Mouse (Mus musculus) brain, embryonic 14.5 days (tissue): ENCODE measurements at regions not wholly inside any gene's neighbourhood (a gene's known extent, or its start where the extent isn't known, plus 50 kb on each side); places are given as distances from the start of the nearest gene placed in this dataset.
"Not testable (repeated sequence)": the region's sequence is repeated elsewhere in the genome, so short reads cannot be mapped to it uniquely, and the experiment has no call there.

ENCODE experiments used
- CTCF ChIP-seq: fragments of 200-500 bp; IDR thresholded peaks from 2 replicates; pipeline ENCODE4 v1.5.1; 2012; ENCODE audit warnings: inconsistent platforms, mild to moderate bottlenecking, moderate library complexity, borderline replicate concordance; ENCODE audit not compliant: insufficient read depth, insufficient read length; ENCODE audit errors: extremely low read depth
- POLR2A ChIP-seq: fragments of 200-500 bp; IDR thresholded peaks from 2 replicates; pipeline ENCODE4 v1.6.1; 2012; ENCODE audit warnings: mild to moderate bottlenecking, inconsistent platforms, borderline replicate concordance; ENCODE audit not compliant: poor library complexity, insufficient read depth, insufficient read length, severe bottlenecking; ENCODE audit errors: extremely low read depth

GRCm38 (mm10) chr12:21543962-21544361, 126.5 kb upstream of the Ywhaq start:
- TF ChIP-seq POLR2A, CTCF: not testable (repeated sequence)
